Mouse (Mus musculus) monocyte, adult 5-6 weeks (primary cell): ENCODE data around the gene Spata31d1a. TPM values are rescaled to one million over a fixed set of nuclear protein-coding genes. Genes with fewer than 3 reads are reported as not detected.
A peak's percentile ranks its signal among the peaks of the same experiment; 100 is the strongest.
"Not testable (repeated sequence)": the region's sequence is repeated elsewhere in the genome, so short reads cannot be mapped to it uniquely, and the experiment has no call there.

ENCODE experiments used
- ATAC-seq: fragments of 153-309, 156-312 bp; replicated peaks from 2 replicates; pipeline ENCODE4 v1.8.0; 2017; ENCODE audit warnings: mild to moderate bottlenecking; ENCODE audit not compliant: low TSS enrichment, insufficient number of reproducible peaks, severe bottlenecking, poor library complexity, low FRiP score
- total RNA-seq: library from RNA; stranded (forward); fragments of 200-1000, 200-491, 200-594 nt; gene quantifications from 3 replicates; pipeline ENCODE4 v1.2.3, GENCODE M21; 2017

The Spata31d1a gene
- total RNA-seq, 1 experiment from 2014 or later = not detected

DNA sequence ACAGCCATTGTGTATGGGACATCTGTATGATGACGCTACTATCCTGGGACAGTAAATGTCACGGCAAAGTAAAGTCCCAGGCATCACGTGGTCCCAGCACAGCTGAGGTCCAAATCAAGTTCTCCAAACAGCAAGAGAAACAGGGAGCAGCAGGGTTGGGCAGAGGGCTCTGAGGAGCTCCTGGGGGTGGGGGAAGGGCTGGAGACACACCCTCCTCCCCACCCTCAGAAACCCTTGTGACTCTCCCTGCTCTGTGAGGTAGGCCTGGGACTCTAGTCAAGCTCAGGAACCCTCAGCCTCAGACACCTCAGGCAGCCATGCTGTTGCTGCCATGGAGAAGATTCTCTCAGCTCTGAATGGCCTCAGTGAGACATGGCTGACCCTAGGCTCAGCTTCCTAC lies 1.9 kb upstream of the Spata31d1a start, which contains the start of gene Spata31d1b:
TSS of gene Spata31d1b (plus strand) at position 301 of the 400 bp plus-strand sequence.
- ATAC-seq = not testable (repeated sequence)

- ATAC-seq = peak; percentile 27; the same call in 1 of the 2 replicates
Observed at GRCm38 (mm10) chr13:59704562-59704961, 5.6 kb downstream of the Spata31d1a start.

GRCm38 (mm10) chr13:59703514-59703913 lies 6.6 kb downstream of the Spata31d1a start:
- no peak for ATAC-seq

- ATAC-seq = not testable (repeated sequence)
Observed at GRCm38 (mm10) chr13:59700137-59700536, 10.0 kb downstream of the Spata31d1a start.

DNA sequence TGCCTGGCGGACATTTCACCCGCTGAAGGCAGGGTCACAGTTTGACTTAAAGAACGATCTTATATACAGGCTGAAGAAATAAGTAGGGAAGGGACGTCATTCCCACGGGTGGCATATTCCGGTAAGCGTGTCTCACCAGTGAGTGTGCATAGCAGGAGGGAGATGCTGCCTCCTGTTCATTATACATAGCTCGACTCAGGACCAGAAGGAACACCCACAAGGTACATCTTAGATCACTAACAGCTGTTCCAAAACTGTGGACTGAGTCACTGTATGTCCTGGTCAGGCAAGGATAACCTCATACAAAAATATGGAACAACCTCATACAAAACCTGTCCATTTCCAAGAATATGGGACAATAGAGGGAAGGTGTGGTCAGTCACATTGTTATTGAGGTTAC lies 11.0 kb downstream of the Spata31d1a start:
- ATAC-seq = no peak

DNA sequence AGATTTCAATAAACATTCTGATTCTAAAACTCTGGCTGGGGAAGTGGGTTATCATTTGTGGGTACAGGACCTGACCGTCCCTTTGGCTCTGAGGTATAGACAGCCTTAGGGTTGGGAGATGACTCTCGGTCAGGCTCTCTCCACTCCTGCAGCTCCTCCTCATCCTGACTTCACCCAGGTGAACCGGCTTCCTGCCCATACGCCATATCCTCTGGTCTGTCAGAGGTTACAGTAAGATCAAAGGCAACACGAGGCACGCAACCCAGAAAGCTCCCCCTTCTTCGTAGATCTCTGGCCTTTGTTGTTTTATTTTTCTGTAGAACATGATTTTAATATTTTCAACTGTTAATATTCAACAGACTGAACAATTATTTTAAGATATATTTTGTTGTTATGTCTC lies 14.3 kb downstream of the Spata31d1a start:
- no peak for ATAC-seq

GRCm38 (mm10) chr13:59694008-59694407 lies 16.1 kb downstream of the Spata31d1a start, which contains the start of gene 4921517D22Rik:
4921517D22Rik (minus strand) TSS chr13:59694108.
- ATAC-seq = no peak

DNA sequence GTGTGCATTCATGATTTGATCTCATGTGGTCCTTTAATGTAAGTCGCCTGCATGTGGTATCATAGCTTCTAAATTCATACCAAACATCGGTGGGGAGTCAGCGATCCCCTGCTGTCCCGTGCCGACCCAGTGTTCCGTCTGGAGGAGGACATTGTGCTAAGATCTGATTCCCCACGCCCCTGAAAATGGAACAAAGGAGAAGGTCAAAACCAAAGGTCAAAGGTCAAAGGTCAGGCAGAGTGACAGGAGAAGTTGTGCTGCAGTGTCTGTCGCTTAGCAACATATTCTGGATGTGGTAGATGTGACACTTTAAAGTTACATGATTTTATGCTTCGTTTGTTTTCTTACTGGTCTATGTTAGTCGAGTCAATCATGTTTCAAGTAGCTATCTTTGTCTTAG lies 18.7 kb downstream of the Spata31d1a start:
- ATAC-seq = no peak

GRCm38 (mm10) chr13:59690576-59690975 lies 19.6 kb downstream of the Spata31d1a start:
- no peak for ATAC-seq

- no peak for ATAC-seq
Observed at GRCm38 (mm10) chr13:59689843-59690242, 20.3 kb downstream of the Spata31d1a start.

DNA sequence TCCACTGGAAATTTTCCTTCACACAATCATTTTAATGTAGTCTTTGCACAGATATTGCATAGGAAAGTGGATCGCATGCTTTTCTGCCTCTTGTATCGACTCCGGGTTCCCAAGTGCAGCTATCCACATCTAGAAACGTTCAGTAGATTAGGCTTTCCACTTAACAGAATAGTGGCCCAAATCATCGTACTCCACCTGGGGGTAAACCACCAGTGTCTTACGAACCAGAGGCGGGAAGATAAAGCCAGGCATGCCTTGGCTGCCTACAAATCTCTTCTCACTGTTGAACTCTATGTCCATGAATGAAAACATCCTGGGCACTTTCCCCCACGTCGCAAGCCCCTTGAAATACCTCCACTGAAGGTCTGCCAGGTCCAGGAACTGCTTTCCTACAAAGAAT lies 20.8 kb downstream of the Spata31d1a start:
- no peak for ATAC-seq

DNA sequence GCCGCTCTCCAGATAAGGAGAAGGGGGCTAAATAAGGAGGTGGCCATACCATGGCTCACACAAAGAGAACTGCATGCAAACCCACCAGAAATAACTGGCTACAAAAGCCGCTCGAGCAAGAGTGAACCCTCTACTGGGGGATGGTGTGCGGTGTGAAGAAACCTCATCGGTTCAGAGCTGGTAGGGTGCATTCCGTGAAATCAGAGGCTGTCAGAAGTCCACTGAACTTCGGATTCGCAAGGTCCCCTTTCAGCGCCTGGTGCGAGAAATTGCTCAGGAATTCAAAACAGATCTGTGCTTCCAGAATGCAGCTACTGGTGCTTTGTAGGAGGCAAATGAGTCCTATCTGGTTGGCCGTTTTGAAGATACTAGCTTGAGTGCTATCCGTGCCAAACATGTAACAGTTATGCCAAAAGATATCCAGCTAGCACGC lies 21.8 kb downstream of the Spata31d1a start:
- ATAC-seq = no peak

GRCm38 (mm10) chr13:59685236-59685635 lies 24.9 kb downstream of the Spata31d1a start:
- ATAC-seq = no peak

GRCm38 (mm10) chr13:59682629-59683028 lies 27.5 kb downstream of the Spata31d1a start:
- ATAC-seq = no peak

GRCm38 (mm10) chr13:59679908-59680307 lies 30.2 kb downstream of the Spata31d1a start:
- no peak for ATAC-seq

- no peak for ATAC-seq
Observed at GRCm38 (mm10) chr13:59679306-59679705, 30.8 kb downstream of the Spata31d1a start.

DNA sequence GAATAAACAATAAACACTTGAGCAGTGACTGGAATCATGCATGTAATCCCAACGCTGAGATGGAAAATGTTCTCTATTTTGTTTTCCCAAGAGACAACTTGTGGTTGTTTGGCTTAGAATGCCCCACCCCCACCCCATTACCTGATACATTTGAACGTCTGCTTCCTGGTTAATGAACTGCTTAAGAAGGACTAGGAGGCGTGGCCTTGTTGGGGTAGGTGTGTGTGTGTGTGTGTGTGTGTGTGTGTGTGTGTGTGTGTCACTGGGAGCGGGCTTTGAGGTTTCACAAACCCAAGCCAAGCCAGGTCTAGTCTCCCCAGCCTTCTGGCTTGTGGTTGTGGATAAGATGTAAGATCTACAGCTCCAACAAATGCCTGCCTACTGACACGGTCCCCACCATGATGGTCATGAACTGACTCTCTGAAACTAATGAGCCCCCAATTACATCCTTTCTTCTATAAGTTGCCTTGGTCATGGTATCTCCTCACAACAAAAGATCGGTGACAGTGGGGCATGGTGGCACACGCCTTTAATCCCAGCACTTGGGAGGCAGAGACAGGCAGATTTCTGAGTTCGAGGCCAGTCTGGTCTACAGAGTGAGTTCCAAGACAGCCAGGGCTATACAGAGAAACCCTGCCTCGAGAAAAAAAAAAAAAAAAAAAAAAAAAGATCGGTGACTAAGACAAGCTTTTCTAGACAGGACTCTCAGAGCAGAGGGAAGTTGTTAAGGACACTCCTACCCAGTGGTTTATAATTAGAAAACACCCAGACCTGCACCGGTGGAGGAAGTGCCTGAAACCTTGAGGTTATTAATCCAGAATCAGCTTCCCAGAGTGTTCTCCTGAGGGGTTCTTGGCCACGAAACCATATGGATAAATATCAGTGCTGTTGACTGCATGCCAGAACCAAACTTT lies 33.6 kb downstream of the Spata31d1a start:
- ATAC-seq = peak; percentile 33; the same call in 1 of the 2 replicates

GRCm38 (mm10) chr13:59675151-59676011 lies 34.7 kb downstream of the Spata31d1a start, which contains the start of gene Golm1:
Golm1 (minus strand) TSS chr13:59675811.
- ATAC-seq = no peak

DNA sequence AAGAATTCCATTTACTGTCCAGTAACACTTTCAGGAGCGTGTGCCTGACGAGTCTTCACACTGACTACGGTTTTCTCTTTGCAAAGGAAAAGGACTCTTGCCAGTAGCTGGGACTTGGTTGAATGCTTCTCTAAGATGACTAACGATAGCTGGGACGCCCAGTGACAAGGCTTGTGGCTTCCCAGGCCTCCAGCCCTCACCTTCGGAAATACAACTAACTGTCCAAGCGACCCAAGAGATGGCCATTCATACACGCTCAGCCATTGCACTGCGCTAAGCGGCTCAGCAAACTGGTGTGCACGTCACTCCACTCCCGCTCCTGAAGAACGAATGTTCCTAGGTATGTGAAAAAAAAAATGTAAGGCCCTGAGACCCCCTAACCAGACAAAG lies 35.4 kb downstream of the Spata31d1a start:
- no peak for ATAC-seq
